Mouse (Mus musculus) CH12.LX (cell line): ENCODE data around the gene Bnipl.

ENCODE experiments used
- CTCF ChIP-seq, 2 experiments: IDR thresholded peaks in 1 of 2; conservative IDR thresholded peaks in 1 of 2; 2 replicates each; pipeline ENCODE4 v1.5.1; 2011 to 2012; ENCODE audit warnings: low read depth in 2 of 2, low read length in 2 of 2, improper control_type of control experiment in 1 of 2, inconsistent platforms in 1 of 2, mild to moderate bottlenecking in 1 of 2, moderate library complexity in 1 of 2
- E2F4 ChIP-seq: IDR thresholded peaks from 2 replicates; pipeline ENCODE4 v1.6.1; 2011; ENCODE audit warnings: low read depth, low read length, improper control_type of control experiment; ENCODE audit not compliant: insufficient replicate concordance
- EP300 ChIP-seq: IDR thresholded peaks from 2 replicates; pipeline ENCODE4 v1.6.1; 2011; ENCODE audit warnings: low read length, improper control_type of control experiment
- MAFK ChIP-seq: IDR thresholded peaks from 2 replicates; pipeline ENCODE4 v1.6.1; 2011; ENCODE audit warnings: low read length, improper control_type of control experiment; ENCODE audit not compliant: insufficient replicate concordance
- POLR2A ChIP-seq: IDR thresholded peaks from 2 replicates; pipeline ENCODE4 v1.6.1; 2011; ENCODE audit warnings: low read depth, mild to moderate bottlenecking, improper control_type of control experiment, low read length
- POLR2AphosphoS2 ChIP-seq: IDR thresholded peaks from 2 replicates; pipeline ENCODE4 v1.6.1; 2011; ENCODE audit warnings: low read depth, low read length, improper control_type of control experiment
- USF1 ChIP-seq: IDR thresholded peaks from 2 replicates; pipeline ENCODE4 v1.6.1; 2014; ENCODE audit warnings: low read depth, mild to moderate bottlenecking, inconsistent platforms, low read length, improper control_type of control experiment
- USF2 ChIP-seq: conservative IDR thresholded peaks from 2 replicates; pipeline ENCODE4 v1.6.1; 2011; ENCODE audit warnings: low read depth, low read length, improper control_type of control experiment
- ZNF384 ChIP-seq: IDR thresholded peaks from 2 replicates; pipeline ENCODE4 v1.6.1; 2012; ENCODE audit warnings: low read depth, low read length, improper control_type of control experiment, inconsistent platforms

- TF ChIP-seq E2F4 (no peak), USF2 (0 out of 2 replicates have a peak, but pooled peaks have one; percentile 12), CTCF (conservative IDR thresholded peaks at IDR 0.05 in 1 of 2, IDR thresholded peaks at IDR 0.05 in 1 of 2; ENCODE audit: low read depth in 2 of 2, low read length in 2 of 2) (no peak), POLR2A (peak; percentile 48; the same call in 1 of the 2 replicates), USF1 (no peak), POLR2AphosphoS2 (no peak), MAFK (no peak), EP300 (no peak), ZNF384 (peak; percentile 38; the same call in 1 of the 2 replicates)
Measured at GRCm38 (mm10) chr3:95281216-95282126, 30.5 kb upstream of the Bnipl start, which contains the start of the genes Mindy1 and Prune1.
